Mouse (Mus musculus): ENCODE data around the gene Pheta1.

Gene Pheta1

DNA sequence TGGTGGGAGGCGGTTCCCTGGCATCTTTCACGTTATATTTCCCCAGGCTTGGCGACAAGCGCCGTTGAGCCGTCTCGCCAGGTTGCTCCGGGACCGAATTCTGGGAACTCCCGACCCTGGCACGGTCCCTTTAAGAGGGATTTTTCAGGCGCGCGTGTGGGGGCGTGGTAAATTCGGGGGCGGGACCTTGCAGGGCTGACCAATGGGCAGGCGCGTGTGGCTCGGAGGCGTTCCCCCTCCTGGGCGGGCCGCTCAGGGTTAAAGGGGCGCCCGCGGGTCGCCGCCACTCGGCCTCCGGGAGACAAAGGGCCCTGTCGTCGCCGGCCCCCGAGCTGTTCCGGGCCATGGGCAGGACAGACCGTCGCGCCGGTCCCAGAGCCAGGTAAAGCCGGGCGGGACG is at the start of gene Pheta1:
Gene Pheta1 (plus strand): TSS at position 242 of the 400 bp plus-strand sequence.
- peak; percentile 99 for DNase-seq

DNA sequence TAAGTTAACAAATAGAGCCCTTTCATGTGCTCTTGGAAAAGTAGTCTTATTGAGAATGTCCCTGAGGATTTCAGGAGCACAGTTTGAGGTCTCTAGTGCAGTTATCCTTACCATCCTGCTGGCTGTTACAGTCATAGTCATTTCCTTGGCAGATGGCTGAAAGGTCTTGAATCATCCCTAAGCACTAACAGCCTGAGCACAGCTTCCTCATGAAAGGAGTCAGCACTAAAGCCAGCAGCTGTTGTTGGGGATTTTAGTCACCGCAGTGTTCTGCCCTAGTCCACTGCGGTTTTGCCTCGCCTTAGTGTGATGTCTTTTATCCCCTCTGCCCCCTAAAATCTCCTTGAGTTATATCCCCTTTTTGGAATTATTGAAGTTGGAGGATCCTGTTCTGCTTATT is 41.6 kb upstream of the Pheta1 start:
- peak; percentile 93 for DNase-seq

DNA sequence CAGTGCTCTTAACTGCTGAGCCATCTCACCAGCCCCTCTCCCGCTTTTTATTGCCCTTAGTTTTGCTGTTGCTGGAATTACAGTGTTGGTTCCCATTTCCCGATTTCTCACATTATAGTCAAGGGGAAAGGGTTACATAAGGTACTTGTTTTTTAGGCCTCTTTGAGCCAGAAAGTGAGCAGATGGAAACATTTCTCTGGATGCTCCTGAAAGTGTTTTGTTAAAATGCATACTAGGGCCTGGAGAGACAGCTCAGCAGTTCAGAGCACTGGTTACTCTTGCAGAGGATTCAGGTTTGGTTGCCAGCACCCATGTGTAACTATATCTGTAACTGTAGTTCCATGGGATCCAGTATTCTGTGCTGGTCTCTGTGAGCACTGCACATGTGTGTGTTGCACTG is 40.6 kb upstream of the Pheta1 start:
- DNase-seq = peak; percentile 71

DNA sequence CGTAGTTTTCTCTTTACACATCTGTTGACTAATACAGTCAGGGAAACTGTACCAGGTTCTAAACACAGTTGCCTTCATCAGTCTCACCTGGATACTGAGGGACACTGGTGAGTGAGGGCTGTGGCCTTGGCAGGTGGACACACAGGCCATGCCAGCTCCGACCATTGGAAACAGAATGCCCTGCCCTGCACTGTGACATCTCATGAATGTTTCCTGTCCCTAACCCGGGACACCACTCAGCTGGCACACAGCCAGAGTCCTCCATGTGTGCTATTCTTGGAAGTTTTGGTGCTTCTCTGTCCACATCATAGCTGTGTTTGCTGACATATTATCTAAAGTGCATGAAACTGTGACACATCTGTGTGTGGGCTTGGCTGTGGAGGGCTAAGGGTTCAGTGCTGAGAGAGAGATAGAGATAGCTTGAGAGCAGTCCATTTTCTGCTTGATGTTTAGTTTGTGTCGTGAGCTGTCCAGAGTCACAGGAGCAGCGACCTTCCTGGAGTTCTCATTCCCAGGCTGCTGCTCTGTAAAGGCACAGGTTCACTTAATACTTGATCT is 39.0 kb upstream of the Pheta1 start:
- DNase-seq = peak; percentile 95

DNA sequence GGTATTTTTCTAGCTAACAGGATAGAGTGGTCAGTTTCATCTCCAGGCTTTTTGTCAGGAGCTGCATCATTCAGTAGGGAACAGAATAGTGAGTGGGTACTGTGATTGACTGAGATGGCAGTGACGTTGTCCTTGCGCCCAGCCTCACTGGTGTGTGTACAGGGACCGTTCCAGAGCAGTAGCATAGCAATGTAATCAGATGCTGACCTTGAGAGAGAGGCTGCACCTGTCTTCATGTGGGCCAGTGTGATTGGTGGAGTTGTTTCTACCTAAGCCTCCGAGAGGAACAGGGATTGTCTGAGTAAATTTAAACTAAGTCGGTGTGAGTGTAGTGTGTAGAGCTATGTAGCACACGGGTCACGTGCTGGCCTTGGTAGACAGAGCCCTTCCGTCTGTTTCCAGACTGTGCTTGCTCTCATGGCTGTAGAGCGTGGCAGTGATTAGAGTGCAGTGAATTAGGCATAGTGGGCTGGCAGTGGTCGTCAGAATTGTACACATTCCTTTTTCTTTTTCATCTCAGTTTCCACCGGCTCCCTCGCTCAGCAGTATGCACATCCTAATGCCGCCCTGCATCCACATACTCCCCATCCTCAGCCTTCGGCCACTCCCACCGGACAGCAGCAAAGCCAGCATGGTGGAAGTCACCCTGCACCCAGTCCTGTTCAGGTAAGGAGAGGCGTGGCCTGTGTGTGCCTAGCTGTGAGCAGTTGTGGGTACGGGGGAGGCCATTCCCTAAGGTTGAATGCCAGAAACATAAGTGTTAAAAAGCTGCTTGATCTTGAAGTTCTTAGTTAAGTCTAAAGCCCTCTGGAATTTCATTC is 38.2 kb upstream of the Pheta1 start:
- peak; percentile 92 for DNase-seq

DNA sequence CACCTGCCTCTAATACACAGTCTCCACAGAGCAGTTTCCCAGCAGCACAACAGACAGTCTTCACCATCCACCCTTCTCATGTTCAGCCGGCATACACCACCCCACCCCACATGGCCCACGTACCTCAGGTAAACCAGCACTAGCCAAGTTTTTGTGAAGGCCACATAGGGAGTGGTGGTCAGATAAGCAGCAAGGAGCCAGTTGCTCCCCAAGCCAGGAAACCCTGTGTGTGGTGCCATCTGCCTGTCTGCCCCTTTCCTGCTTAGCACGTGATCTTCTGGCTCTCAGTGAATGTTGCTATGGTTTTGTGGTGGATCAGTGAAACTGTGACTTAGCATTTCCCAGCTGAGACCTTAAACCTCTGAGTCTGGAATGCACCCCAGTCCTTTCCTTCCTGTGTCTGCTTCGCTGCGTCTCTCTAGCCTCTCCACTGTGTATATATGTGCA is 37.3 kb upstream of the Pheta1 start:
- DNase-seq = peak; percentile 95

DNA sequence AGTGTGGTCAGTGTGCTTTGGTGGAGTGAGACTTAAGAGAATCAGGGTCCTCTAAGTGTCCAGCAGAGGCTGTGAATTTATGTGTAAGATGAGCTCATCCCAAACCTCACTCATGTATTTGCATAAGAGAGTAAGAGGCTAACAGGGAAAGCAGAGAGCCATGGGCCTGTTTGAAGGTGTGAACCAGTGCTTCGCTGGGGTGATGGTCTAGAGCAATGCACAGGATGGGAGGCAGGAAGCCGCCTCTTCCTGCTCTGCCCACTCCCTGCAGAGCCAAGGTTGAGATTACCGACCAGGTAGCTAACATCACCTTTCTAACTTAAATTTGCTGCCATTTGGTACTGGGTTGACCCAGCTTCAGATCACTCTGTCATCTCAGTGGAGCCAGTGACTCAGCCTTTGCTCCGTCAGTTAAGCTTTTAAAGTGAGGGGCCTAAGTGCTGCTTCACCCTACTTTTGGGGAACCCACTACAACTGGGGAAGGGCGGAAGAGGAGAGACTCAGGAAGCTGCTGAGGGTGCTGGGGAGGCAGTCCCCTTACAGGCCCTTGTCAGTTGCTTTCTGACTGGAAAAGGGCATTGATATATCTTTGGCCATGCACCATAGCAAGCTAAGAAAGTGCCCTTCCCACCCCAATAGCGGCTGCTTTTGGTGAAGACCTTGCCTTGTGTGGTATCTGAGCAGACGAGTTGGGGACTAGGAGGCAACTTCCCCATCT is 36.1 kb upstream of the Pheta1 start:
- DNase-seq = peak; percentile 87

DNA sequence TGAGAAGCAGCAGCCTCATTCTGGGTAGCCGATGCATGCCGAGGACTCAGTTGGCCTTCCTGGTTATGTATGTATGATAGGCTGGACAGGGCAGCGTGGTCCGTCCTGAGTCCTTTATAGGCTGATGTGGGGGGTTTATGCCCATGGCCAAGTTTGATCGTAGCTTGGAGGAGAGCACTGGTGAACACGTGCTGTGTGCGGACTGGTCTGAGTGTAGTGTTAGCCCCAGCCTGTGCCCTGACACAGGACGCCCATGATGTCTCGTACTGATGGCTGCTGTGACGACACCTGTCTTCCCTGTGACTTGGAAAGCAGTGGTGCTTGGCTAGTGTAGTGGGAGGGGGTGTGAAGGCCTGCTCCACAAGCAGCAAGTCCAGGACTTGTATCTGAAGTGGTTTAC is 35.0 kb upstream of the Pheta1 start:
- DNase-seq = peak; percentile 91

DNA sequence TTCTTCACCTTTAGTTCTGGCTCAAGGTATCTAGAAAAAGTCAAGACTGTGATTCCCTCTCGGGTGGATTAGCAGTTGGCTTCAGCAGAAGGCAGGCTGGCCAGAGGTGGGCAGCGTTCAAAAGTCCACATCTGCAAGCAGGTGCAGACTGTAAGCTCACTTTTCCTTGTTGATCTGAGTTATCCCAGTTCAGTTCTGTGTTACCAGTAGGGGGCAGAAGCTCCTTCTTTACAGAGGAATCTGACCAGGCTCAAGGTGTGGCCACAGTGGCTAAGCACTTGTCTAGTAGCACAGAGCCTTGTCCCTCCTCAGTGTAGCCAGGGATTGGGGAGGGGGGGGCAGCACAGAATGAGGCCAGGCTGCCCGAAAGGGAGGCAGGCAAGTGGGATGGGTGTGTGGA is 33.7 kb upstream of the Pheta1 start:
- DNase-seq = peak; percentile 97

DNA sequence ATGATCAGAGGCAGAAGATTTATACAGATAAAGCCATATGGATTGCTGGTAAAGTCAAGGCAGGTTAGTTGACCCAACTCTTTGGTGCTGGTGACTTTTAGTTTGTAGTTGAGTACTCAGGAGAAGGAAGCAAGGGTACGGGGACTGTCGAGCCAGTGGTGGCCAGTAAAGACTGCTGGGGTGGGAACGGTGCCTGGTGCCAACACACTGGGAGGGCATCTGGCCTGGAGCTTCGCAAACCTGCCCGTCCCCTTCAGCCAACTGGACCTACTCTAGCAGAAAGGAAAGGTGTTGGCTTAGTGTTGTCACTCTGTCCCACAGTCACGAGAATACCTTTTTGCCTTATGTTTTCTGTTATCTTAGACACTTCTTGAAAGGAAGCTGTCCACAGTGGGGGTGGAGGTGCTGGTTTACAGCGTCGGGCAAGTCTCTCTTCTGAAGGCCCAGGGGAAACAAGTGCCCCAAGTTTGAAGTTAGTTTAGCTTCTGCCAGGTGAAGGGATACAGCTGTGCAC is 32.9 kb upstream of the Pheta1 start:
- peak; percentile 91 for DNase-seq

DNA sequence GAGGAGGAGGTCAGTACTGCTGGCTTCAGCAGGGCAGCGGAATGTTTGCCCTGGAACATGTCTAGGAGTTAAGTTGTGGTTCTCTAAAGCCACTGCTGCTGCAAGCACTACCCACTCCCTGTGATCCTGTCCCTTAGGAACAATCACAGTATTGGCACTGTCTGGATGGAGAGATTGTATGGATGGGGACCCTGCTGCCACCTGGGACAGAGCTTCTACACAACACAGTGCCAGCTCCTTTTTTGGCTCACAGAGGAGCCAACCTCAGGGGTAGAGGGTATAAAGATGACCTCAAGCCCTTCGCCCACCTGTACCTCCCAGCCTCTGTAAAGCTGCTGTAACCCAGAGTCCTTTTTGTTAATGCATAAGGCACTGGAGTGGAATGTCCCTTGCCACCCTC is 32.2 kb upstream of the Pheta1 start:
- DNase-seq = peak; percentile 90

DNA sequence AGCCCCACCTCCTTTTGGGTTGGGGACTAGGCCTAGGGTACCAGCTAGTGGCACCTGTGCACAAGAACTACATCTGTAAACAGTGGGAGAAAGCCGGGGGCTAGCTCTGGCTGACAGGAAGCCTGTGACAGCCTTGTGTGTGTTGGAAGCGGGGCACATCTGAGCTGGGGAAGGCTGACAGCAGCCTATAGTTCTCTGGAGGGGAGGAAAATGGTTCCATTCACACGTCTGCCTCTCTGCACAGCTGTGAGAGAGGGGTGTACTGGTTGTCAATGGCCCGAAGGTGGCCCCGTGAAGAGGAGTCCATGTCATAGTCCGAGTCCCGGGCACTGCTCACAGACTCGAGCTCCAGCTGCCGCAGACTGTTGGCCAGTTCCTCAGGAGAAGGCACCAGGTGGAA is 31.2 kb upstream of the Pheta1 start:
- peak; percentile 90 for DNase-seq

DNA sequence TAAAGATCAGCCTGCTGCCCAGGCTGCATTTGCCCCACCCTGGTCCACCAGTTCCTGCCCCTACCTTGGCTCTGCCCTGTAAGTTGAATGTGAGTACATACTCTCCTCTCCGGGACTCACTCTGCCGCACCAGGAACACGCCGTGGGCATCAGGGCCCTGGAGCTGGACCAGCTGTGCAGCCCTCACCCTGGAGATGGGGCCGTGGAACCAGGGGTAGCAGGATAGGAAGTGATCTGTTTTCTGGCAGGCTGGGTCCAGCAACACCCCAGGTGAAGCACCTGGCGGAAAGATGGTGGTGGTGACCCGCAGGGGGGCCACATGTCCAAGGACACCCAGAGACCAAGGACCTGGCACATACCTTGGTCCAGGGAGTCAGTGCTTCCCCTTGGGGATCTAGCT is 30.4 kb upstream of the Pheta1 start:
- DNase-seq = peak; percentile 91

DNA sequence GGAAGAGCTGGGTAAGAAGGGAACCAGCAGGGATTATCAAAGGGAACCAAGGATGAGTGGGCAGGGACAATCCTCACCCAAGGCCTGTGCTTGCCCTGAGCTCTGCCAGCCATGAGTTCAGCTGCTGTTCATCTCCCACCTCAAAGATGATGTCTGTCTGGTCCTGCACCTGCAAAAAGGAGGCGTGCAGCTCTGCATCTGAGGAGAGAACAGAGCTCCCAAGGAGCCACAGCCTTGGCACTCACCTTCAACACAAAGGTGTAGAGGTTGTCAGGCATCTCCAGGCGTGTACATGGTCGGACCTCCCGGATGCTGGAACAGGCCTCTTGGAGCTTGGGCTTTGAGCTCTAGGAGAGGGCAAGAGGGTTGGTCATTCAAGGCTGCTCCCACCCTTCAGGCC is 29.9 kb upstream of the Pheta1 start:
- DNase-seq = peak; percentile 90

DNA sequence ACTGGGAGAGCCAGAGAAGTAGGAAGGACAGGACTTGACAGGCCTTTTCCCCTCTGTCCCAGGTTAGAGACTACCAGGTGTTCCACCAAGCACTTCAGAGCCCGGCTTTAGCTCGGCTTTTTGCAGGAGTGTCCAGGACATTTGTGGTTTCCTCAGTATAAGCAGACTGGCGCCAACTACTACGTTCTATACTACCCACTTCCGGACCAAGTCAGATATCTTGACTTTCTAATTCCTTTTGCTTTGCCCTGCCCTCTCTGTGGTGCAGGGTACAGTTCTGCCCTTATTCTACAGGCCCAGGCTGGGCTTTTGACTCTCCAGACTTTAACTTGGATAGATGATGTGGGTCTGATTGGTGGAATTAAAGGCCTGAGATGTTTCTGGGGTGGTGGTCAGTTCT is 29.2 kb upstream of the Pheta1 start:
- DNase-seq = peak; percentile 83

DNA sequence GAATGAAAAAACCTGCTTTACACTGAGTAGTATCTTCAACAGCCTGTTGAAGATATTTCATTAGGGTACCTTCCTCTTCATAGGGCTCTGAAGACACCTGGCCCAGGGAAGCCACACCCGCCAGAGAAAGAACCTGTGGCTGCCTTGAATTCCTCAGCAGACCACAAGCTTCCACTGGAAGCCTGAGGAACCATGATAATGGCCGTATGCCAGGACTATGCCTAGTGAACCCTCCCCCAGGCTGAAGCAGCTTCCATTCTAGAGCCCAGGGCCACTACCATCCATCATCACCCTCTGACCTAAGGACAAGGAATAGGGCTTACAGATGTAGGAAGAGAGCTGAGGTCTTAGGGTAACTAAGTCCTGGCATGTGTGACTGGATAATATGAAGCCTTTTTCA is 28.6 kb upstream of the Pheta1 start:
- no peak for DNase-seq

DNA sequence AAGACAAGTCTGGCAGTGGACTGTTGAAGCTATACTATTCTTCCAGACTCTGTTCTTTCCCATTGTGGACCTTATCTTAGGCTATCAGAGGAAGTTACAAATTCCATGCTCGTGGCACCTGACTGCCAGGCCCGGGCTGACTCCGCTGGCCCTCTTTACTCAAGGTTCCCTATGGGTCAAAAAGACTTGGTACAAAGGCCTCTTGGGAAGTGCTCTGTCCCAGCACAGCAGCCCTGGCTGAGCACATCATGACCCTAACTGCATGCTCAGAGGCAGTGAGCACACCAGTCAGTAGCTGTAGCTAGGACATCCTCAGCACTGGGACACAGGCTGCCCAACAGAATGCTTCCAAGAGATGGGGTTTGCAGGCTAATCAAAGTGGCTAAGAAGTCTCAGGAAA is 28.1 kb upstream of the Pheta1 start:
- DNase-seq = no peak

DNA sequence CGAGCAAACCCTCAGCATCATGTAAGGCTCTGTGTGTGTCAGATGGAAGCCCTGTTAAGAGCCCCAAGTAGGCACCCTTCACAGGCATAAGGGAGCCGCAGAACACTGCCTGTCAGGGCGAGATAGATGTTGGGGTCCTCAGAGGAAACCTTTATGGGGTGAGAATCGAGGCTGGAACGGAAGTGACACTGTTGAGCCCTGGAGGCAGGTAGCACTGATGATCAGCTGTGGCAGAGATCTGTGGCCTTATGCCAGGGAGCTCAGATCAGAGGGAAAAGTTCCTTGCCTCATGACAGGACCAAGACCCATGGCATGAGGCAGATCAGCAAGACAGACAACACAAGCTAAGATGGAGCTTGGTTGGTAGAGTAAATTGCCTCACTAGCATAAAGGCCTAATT is 27.7 kb upstream of the Pheta1 start:
- DNase-seq = no peak

DNA sequence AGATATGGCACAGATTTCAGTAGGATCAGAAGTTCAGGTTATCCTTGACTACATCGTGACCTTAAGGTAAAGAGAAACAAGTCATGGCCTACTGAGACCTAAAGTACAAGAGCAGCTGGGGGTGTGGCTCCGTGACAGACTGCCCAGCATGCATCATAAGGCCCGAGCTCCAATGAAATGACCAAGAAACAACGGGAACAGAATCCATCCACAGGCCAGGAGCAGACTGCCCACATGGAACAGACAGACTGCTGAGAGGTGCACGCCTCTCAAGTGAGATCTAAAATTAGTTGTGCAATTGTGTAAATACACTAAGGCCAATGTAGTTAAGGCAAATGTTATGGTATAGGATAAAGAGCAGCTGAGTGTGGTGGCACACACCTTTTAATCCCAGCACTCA is 27.2 kb upstream of the Pheta1 start:
- DNase-seq = no peak

DNA sequence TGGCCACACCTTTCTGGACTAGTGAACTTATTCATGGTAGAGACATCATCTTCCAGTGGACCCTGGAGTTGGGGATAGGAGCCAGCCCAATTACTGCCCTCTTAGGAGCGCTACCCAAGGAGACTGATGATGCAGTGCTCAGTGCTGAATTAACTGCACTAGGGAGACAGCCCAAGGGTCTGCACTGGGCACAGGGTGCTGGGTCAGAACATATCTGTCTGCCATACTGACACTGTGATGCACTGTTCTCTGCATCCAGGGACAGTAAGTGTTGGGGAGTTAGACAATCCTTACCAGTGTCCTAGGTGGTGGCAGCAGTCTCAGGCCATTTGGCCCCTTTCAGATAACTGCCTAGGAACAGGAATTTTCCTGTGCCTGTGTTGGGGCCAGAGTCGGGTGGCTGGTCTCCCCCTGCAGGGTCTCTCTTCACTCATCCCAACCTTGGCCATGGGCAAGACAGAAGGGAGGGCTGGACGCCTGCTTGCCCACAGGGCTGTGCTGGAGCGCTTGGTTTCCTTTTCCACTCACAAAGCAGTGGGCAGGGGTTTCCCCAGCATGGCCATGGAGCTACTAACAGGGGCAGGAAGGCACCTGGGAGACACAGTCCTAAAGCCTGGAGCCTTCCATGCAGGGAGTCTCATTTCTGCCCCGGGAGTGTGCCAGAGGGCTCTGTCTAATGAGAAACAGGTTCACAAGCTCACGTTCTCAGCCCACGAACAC is 25.8 kb upstream of the Pheta1 start:
- peak; percentile 91 for DNase-seq

DNA sequence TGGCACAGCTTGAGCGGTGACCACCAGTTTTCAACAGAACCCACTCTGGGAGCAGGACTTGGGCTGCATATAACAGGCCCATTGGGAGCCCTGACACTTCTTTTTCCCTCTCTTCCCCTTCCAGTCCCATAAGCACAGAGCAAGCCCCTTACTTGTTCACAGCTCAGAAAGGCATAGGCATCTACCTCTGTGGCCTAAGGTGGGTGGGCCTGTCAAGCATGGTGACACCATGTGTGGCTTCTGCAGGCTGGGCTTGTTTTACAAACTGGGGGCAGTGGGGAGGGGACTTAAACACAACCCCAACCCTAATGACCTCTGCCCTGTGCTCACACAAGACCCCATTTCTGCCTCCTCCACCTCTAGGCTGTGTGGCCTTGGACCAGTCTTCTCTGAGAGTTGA is 25.1 kb upstream of the Pheta1 start:
- DNase-seq = no peak

DNA sequence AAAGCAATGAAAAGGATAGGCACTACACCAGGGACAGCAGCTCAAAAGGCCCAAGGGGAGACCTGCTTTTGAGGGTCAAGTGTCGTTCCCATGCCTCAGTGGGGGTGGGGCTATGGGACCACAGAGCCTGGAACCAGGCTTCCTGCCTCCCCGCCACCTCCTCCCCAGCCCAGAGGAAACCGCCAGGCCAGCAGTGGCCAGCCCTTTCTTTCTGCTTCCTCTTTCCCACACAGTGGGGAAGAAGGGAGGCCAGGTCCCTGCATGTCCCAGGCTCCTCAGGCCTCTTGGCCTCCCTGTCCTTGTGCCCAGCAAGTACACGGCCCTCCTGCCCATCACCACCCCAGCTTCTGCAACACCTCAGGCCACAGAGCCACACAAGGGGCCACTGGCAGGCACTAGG is 24.7 kb upstream of the Pheta1 start:
- peak; percentile 98 for DNase-seq

DNA sequence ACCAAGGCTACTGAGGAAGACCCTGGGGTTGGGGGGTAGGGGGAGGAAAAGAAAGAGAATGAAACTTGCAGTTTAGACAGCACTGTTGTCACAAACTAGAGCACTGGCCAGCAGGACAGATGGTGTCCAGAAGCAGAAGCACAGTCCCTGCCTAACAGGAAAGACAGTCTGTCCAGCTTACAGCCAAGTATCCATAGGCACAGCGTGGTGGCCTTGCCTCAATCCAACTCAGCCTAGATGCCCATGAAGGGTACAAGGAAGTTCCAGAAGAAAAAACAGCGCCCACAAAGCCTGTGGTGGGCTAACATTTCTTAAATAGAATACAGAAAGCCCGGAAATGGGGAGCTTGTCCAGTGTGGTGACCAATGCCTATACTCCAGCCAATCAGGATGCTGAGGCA is 23.2 kb upstream of the Pheta1 start:
- DNase-seq = no peak

All from heart, adult 11 months (tissue).